Mouse (Mus musculus) forebrain, embryonic 10.5 days (tissue): ENCODE results near the gene Pfdn2. TPM values are rescaled to one million over a fixed set of nuclear protein-coding genes. Genes with fewer than 3 reads are reported as not detected.
"Not testable (repeated sequence)": the region's sequence is repeated elsewhere in the genome, so short reads cannot be mapped to it uniquely, and the experiment has no call there.

Experiments
- DNase-seq: peaks from one replicate; pipeline ENCODE4 v3.0.0-alpha.2; 2017; ENCODE audit warnings: low spot score; ENCODE audit errors: extremely low spot score
- H3K27ac ChIP-seq: fragments of 300-500 bp; sonication (generic); 2 replicates; pipeline ENCODE4 v1.5.1; 2016; ENCODE audit warnings: mild to moderate bottlenecking
- H3K27me3 ChIP-seq: fragments of 300-500 bp; sonication (generic); 2 replicates; pipeline ENCODE4 v1.6.1; 2016; ENCODE audit warnings: mild to moderate bottlenecking; ENCODE audit not compliant: poor library complexity, severe bottlenecking
- H3K36me3 ChIP-seq: fragments of 300-500 bp; sonication (generic); replicated peaks from 2 replicates; pipeline ENCODE4 v1.6.1; 2016; ENCODE audit warnings: mild to moderate bottlenecking, moderate library complexity
- H3K4me1 ChIP-seq: fragments of 300-500 bp; sonication (generic); 2 replicates; pipeline ENCODE4 v1.6.1; 2016
- H3K4me3 ChIP-seq: fragments of 300-500 bp; sonication (generic); 2 replicates; pipeline ENCODE4 v1.5.1; 2016; ENCODE audit warnings: mild to moderate bottlenecking, moderate library complexity
- H3K9me3 ChIP-seq: fragments of 300-500 bp; sonication (generic); 2 replicates; pipeline ENCODE4 v1.6.1; 2016; ENCODE audit warnings: mild to moderate bottlenecking, moderate library complexity
- WGBS: fragments of 180-500 bp; shearing (Covaris S2); methylation state at CpG from one replicate; pipeline ENCODE4 v1.1.7; 2016; 5-methylcytosine and 5-hydroxymethylcytosine counted together
- polyA plus RNA-seq: library from polyadenylated mRNA; unstranded; fragments of >200 nt; fragmentation: Nextera tagmentation; extraction: Ambion mirVana; gene quantifications from 2 replicates; pipeline ENCODE4 v1.2.1, GENCODE M21; 2016

Gene Pfdn2
- 158 and 159 TPM in 2 replicates for polyA plus RNA-seq

- peak within 1 kb of the TSS; percentile 87 for H3K27ac ChIP-seq
- peaks cover 46% of the 10 kb centered on the region for H3K36me3 ChIP-seq
- peak within 1 kb of the TSS; percentile 71 for H3K4me3 ChIP-seq
- 2% methylated on average over 53 of the region's 53 CpGs for WGBS
- H3K27me3 ChIP-seq = no peaks in the 10 kb centered on the region
- H3K4me1 ChIP-seq = peaks cover 32% of the 10 kb centered on the region
- peaks cover 7% of the 10 kb centered on the region for H3K9me3 ChIP-seq
- peak; percentile 96 for DNase-seq
Observed at GRCm38 (mm10) chr1:171345225-171346094, at the start of gene Pfdn2, which contains the start of gene Nit1. Gene Pfdn2, plus strand, starts transcription at chr1:171345670. Gene Nit1, minus strand, starts transcription at chr1:171345646.

- DNase-seq = no peak
- WGBS = 65% methylated on average over 3 of the region's 3 CpGs
- Histone ChIP-seq H3K27ac (no peak overlapping the region), H3K4me1 (peaks cover 9% of the 10 kb centered on the region), H3K27me3 (peaks cover 32% of the 10 kb centered on the region), H3K9me3 (no peaks in the 10 kb centered on the region), H3K36me3 (no peaks in the 10 kb centered on the region), H3K4me3 (no peak overlapping the region)
Observed at GRCm38 (mm10) chr1:171298226-171298625, 47.2 kb upstream of the Pfdn2 start.

- not testable (repeated sequence) for H3K9me3 ChIP-seq, H3K36me3 ChIP-seq, H3K4me3 ChIP-seq, H3K27me3 ChIP-seq, H3K4me1 ChIP-seq, H3K27ac ChIP-seq, DNase-seq
- 77% methylated on average over 5 of the region's 5 CpGs for WGBS
Observed at GRCm38 (mm10) chr1:171306157-171306556, 39.3 kb upstream of the Pfdn2 start.

- Histone ChIP-seq H3K27me3 (0 out of 2 replicates have a peak, but pooled peaks cover 4% of the 10 kb centered on the region), H3K4me3 (no peak overlapping the region), H3K4me1 (no peaks in the 10 kb centered on the region), H3K9me3 (no peaks in the 10 kb centered on the region), H3K36me3 (no peaks in the 10 kb centered on the region), H3K27ac (no peak overlapping the region)
- 77% methylated on average over 2 of the region's 2 CpGs for WGBS
- no peak for DNase-seq
Observed at GRCm38 (mm10) chr1:171309321-171309720, 36.1 kb upstream of the Pfdn2 start.

GRCm38 (mm10) chr1:171319748-171320147, 25.7 kb upstream of the Pfdn2 start:
- WGBS = 12% methylated on average over 7 of the region's 7 CpGs
- DNase-seq = no peak
- Histone ChIP-seq H3K4me1 (0 out of 2 replicates have a peak, but pooled peaks cover 5% of the 10 kb centered on the region), H3K27ac (no peak overlapping the region), H3K27me3 (no peaks in the 10 kb centered on the region), H3K4me3 (peak overlapping the region; percentile 31), H3K9me3 (no peaks in the 10 kb centered on the region), H3K36me3 (no peaks in the 10 kb centered on the region)

GRCm38 (mm10) chr1:171320151-171320550, 25.3 kb upstream of the Pfdn2 start:
- Histone ChIP-seq H3K27ac (no peak overlapping the region), H3K4me1 (0 out of 2 replicates have a peak, but pooled peaks cover 5% of the 10 kb centered on the region), H3K36me3 (no peaks in the 10 kb centered on the region), H3K4me3 (peak overlapping the region; percentile 31), H3K9me3 (no peaks in the 10 kb centered on the region), H3K27me3 (no peaks in the 10 kb centered on the region)
- no peak for DNase-seq
- WGBS = 16% methylated on average over 5 of the region's 5 CpGs

- DNase-seq = no peak
- no peak overlapping the region for H3K27ac ChIP-seq
- peaks cover 8% of the 10 kb centered on the region; the same call in 1 of the 2 replicates for H3K36me3 ChIP-seq
- H3K27me3 ChIP-seq = no peaks in the 10 kb centered on the region
- no peak overlapping the region for H3K4me3 ChIP-seq
- no peaks in the 10 kb centered on the region for H3K9me3 ChIP-seq
- H3K4me1 ChIP-seq = 0 out of 2 replicates have a peak, but pooled peaks cover 5% of the 10 kb centered on the region
Observed at GRCm38 (mm10) chr1:171321415-171321814, 24.1 kb upstream of the Pfdn2 start.

- 75% methylated on average over 1 of the region's 1 CpGs for WGBS
- Histone ChIP-seq H3K36me3 (peaks cover 8% of the 10 kb centered on the region; the same call in 1 of the 2 replicates), H3K27me3 (no peaks in the 10 kb centered on the region)
Observed at GRCm38 (mm10) chr1:171322012-171322411, 23.5 kb upstream of the Pfdn2 start.

GRCm38 (mm10) chr1:171325571-171325970, 19.9 kb upstream of the Pfdn2 start:
- Histone ChIP-seq H3K27ac (no peak overlapping the region), H3K36me3 (peaks cover 8% of the 10 kb centered on the region; the same call in 1 of the 2 replicates), H3K4me3 (no peak overlapping the region), H3K27me3 (no peaks in the 10 kb centered on the region), H3K4me1 (peaks cover 21% of the 10 kb centered on the region), H3K9me3 (no peaks in the 10 kb centered on the region)
- 93% methylated on average over 2 of the region's 2 CpGs for WGBS
- DNase-seq = no peak

More at GRCm38 (mm10) chr1:171322012-171322411, 23.5 kb upstream of the Pfdn2 start:
- no peak overlapping the region for H3K4me3 ChIP-seq
- no peak overlapping the region for H3K27ac ChIP-seq
- no peak for DNase-seq
- H3K4me1 ChIP-seq = 0 out of 2 replicates have a peak, but pooled peaks cover 5% of the 10 kb centered on the region
- H3K9me3 ChIP-seq = no peaks in the 10 kb centered on the region

GRCm38 (mm10) chr1:171326588-171326987, 18.9 kb upstream of the Pfdn2 start:
- H3K9me3 ChIP-seq, H3K27ac ChIP-seq, H3K27me3 ChIP-seq, H3K4me3 ChIP-seq, H3K36me3 ChIP-seq, DNase-seq: not testable (repeated sequence)
- peaks cover 32% of the 10 kb centered on the region for H3K4me1 ChIP-seq
- WGBS = 84% methylated on average over 4 of the region's 4 CpGs

GRCm38 (mm10) chr1:171328244-171328643, 17.2 kb upstream of the Pfdn2 start:
- peak overlapping the region; percentile 100 for H3K27ac ChIP-seq
- peaks cover 19% of the 10 kb centered on the region; the same call in 1 of the 2 replicates for H3K36me3 ChIP-seq
- peaks cover 38% of the 10 kb centered on the region for H3K4me1 ChIP-seq
- DNase-seq = no peak
- no peaks in the 10 kb centered on the region for H3K9me3 ChIP-seq
- H3K27me3 ChIP-seq = no peaks in the 10 kb centered on the region
- 50% methylated on average over 9 of the region's 9 CpGs for WGBS
- H3K4me3 ChIP-seq = peak overlapping the region; percentile 86

- H3K9me3 ChIP-seq = no peaks in the 10 kb centered on the region
- peaks cover 41% of the 10 kb centered on the region for H3K4me1 ChIP-seq
- H3K4me3 ChIP-seq = peak within 1 kb of the TSS; percentile 86
- H3K27me3 ChIP-seq = no peaks in the 10 kb centered on the region
- peaks cover 24% of the 10 kb centered on the region; the same call in 1 of the 2 replicates for H3K36me3 ChIP-seq
- H3K27ac ChIP-seq = peak within 1 kb of the TSS; percentile 100
- peak; percentile 93 for DNase-seq
- WGBS = under 1% methylated on average over 48 of the region's 48 CpGs
Observed at GRCm38 (mm10) chr1:171328839-171329432, 16.5 kb upstream of the Pfdn2 start, which contains the start of gene Dedd. Gene Dedd, plus strand, starts transcription at chr1:171329145.
